Mouse (Mus musculus): ENCODE measurements around the gene Prr19.

DNA sequence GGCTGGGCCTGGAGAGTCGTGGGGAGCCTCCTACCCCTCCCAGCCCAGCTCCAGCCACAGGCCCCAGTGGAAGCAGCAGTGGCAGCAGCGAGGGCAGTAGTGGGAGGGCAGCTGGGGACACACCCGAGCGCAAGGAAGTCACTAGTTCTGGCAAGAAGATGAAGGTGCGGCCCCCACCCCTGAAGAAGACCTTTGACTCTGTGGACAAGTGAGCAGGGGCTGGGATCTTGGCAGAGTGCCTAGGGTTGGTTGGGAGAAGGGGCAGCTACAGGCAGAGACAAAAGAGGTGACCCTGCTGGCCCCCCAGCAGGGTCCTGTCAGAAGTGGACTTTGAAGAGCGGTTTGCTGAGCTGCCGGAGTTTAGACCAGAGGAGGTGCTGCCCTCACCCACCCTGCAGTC is 9.1 kb upstream of the Prr19 start:
- TF ChIP-seq ZNF384 (IDR thresholded peaks at IDR 0.05; ENCODE audit: low read depth, low read length) (no peak), HCFC1 (IDR thresholded peaks at IDR 0.05; ENCODE audit: borderline replicate concordance, insufficient read depth, low read length) (no peak), MAFK (IDR thresholded peaks at IDR 0.05; ENCODE audit: insufficient read depth, low read depth, low read length) (no peak)
